Mouse (Mus musculus): ENCODE measurements around the gene Zgpat. TPM values are rescaled to one million over a fixed set of nuclear protein-coding genes. Genes with fewer than 3 reads are reported as not detected.
A peak's percentile ranks its signal among the peaks of the same experiment; 100 is the strongest.

Gene Zgpat
- polyA plus RNA-seq, 1 experiment = 44.7 TPM

- Histone ChIP-seq H3K4me3 (ENCODE audit: extremely low read depth, insufficient read depth, insufficient read length) (no peak overlapping the region), H3K36me3 (ENCODE audit: control insufficient read depth, insufficient read depth, low read length) (peaks cover 3% of the 10 kb centered on the region; the same call in 1 of the 2 replicates), H3K27me3 (ENCODE audit: control insufficient read depth, insufficient read depth, low read length) (no peaks in the 10 kb centered on the region), H3K27ac (ENCODE audit: insufficient read depth, low read length) (no peak overlapping the region), H3K4me1 (ENCODE audit: control insufficient read depth, insufficient read depth, insufficient read length) (no peaks in the 10 kb centered on the region)
- TF ChIP-seq POLR2A (IDR thresholded peaks at IDR 0.05; ENCODE audit: low read depth, low read length) (no peak), CTCF (IDR thresholded peaks at IDR 0.05; ENCODE audit: extremely low read depth, insufficient read depth, insufficient read length, insufficient replicate concordance) (no peak)
- DNase-seq (ENCODE audit: low read depth in 1 of 2, low spot score in 2 of 2) = no peak
- WGBS = 93% methylated on average over 15 of the region's 15 CpGs
Measured at GRCm38 (mm10) chr2:181391022-181391421, 26.3 kb downstream of the Zgpat start.

GRCm38 (mm10) chr2:181391541-181391940 is 26.8 kb downstream of the Zgpat start:
- H3K27me3 ChIP-seq (ENCODE audit: control insufficient read depth, insufficient read depth, low read length) = no peaks in the 10 kb centered on the region
- no peaks in the 10 kb centered on the region for H3K4me1 ChIP-seq (ENCODE audit: control insufficient read depth, insufficient read depth, insufficient read length)
- no peaks in the 10 kb centered on the region for H3K36me3 ChIP-seq (ENCODE audit: control insufficient read depth, insufficient read depth, low read length)
- no peak overlapping the region for H3K27ac ChIP-seq (ENCODE audit: insufficient read depth, low read length)
- no peak overlapping the region for H3K4me3 ChIP-seq (ENCODE audit: extremely low read depth, insufficient read depth, insufficient read length)
- TF ChIP-seq POLR2A (IDR thresholded peaks at IDR 0.05; ENCODE audit: low read depth, low read length) (no peak), CTCF (IDR thresholded peaks at IDR 0.05; ENCODE audit: extremely low read depth, insufficient read depth, insufficient read length, insufficient replicate concordance) (no peak)
- 79% methylated on average over 2 of the region's 2 CpGs for WGBS
- no peak for DNase-seq (ENCODE audit: low read depth in 1 of 2, low spot score in 2 of 2)

GRCm38 (mm10) chr2:181392600-181393213 is 28.0 kb downstream of the Zgpat start:
- no peaks in the 10 kb centered on the region for H3K4me1 ChIP-seq (ENCODE audit: control insufficient read depth, insufficient read depth, insufficient read length)
- no peaks in the 10 kb centered on the region for H3K36me3 ChIP-seq (ENCODE audit: control insufficient read depth, insufficient read depth, low read length)
- no peak for TF ChIP-seq POLR2A (IDR thresholded peaks at IDR 0.05; ENCODE audit: low read depth, low read length)
- peak; percentile 73; the same call in 1 of the 2 replicates for TF ChIP-seq CTCF (IDR thresholded peaks at IDR 0.05; ENCODE audit: extremely low read depth, insufficient read depth, insufficient read length, insufficient replicate concordance)
- no peak overlapping the region for H3K4me3 ChIP-seq (ENCODE audit: extremely low read depth, insufficient read depth, insufficient read length)
- no peak overlapping the region for H3K27ac ChIP-seq (ENCODE audit: insufficient read depth, low read length)
- peak; percentile 61 to 81 for DNase-seq (ENCODE audit: low read depth in 1 of 2, low spot score in 2 of 2)
- 30% methylated on average over 4 of the region's 4 CpGs for WGBS
- no peaks in the 10 kb centered on the region for H3K27me3 ChIP-seq (ENCODE audit: control insufficient read depth, insufficient read depth, low read length)

GRCm38 (mm10) chr2:181394086-181394485 is 29.4 kb downstream of the Zgpat start:
- 93% methylated on average over 3 of the region's 3 CpGs for WGBS
- H3K4me3 ChIP-seq (ENCODE audit: extremely low read depth, insufficient read depth, insufficient read length) = no peak overlapping the region

GRCm38 (mm10) chr2:181397207-181397761 is 32.6 kb downstream of the Zgpat start:
- Histone ChIP-seq H3K4me3 (ENCODE audit: extremely low read depth, insufficient read depth, insufficient read length) (no peak overlapping the region), H3K4me1 (ENCODE audit: control insufficient read depth, insufficient read depth, insufficient read length) (no peaks in the 10 kb centered on the region), H3K36me3 (ENCODE audit: control insufficient read depth, insufficient read depth, low read length) (no peaks in the 10 kb centered on the region), H3K27me3 (ENCODE audit: control insufficient read depth, insufficient read depth, low read length) (no peaks in the 10 kb centered on the region), H3K27ac (ENCODE audit: insufficient read depth, low read length) (no peak overlapping the region)
- WGBS = 88% methylated on average over 5 of the region's 5 CpGs
- no peak for DNase-seq (ENCODE audit: low read depth in 1 of 2, low spot score in 2 of 2)
- no peak for TF ChIP-seq POLR2A (IDR thresholded peaks at IDR 0.05; ENCODE audit: low read depth, low read length)
- TF ChIP-seq CTCF (IDR thresholded peaks at IDR 0.05; ENCODE audit: extremely low read depth, insufficient read depth, insufficient read length, insufficient replicate concordance) = no peak

More at GRCm38 (mm10) chr2:181394086-181394485, 29.4 kb downstream of the Zgpat start:
- Histone ChIP-seq H3K27ac (ENCODE audit: insufficient read depth, low read length) (no peak overlapping the region), H3K36me3 (ENCODE audit: control insufficient read depth, insufficient read depth, low read length) (no peaks in the 10 kb centered on the region), H3K4me1 (ENCODE audit: control insufficient read depth, insufficient read depth, insufficient read length) (no peaks in the 10 kb centered on the region), H3K27me3 (ENCODE audit: control insufficient read depth, insufficient read depth, low read length) (no peaks in the 10 kb centered on the region)
- DNase-seq (ENCODE audit: low read depth in 1 of 2, low spot score in 2 of 2) = no peak
- TF ChIP-seq CTCF (IDR thresholded peaks at IDR 0.05; ENCODE audit: extremely low read depth, insufficient read depth, insufficient read length, insufficient replicate concordance) (no peak), POLR2A (IDR thresholded peaks at IDR 0.05; ENCODE audit: low read depth, low read length) (no peak)

GRCm38 (mm10) chr2:181401497-181401896 is 36.8 kb downstream of the Zgpat start:
- no peaks in the 10 kb centered on the region for H3K27me3 ChIP-seq (ENCODE audit: control insufficient read depth, insufficient read depth, low read length)
- H3K4me3 ChIP-seq (ENCODE audit: extremely low read depth, insufficient read depth, insufficient read length) = no peak overlapping the region
- H3K36me3 ChIP-seq (ENCODE audit: control insufficient read depth, insufficient read depth, low read length) = no peaks in the 10 kb centered on the region
- H3K27ac ChIP-seq (ENCODE audit: insufficient read depth, low read length) = no peak overlapping the region
- TF ChIP-seq CTCF (IDR thresholded peaks at IDR 0.05; ENCODE audit: extremely low read depth, insufficient read depth, insufficient read length, insufficient replicate concordance) (no peak), POLR2A (IDR thresholded peaks at IDR 0.05; ENCODE audit: low read depth, low read length) (no peak)
- DNase-seq (ENCODE audit: low read depth in 1 of 2, low spot score in 2 of 2) = no peak
- H3K4me1 ChIP-seq (ENCODE audit: control insufficient read depth, insufficient read depth, insufficient read length) = no peaks in the 10 kb centered on the region
- 10% methylated on average over 1 of the region's 1 CpGs for WGBS

- no peak for DNase-seq (ENCODE audit: low read depth in 1 of 2, low spot score in 2 of 2)
- H3K27me3 ChIP-seq (ENCODE audit: control insufficient read depth, insufficient read depth, low read length) = no peaks in the 10 kb centered on the region
- no peak overlapping the region for H3K4me3 ChIP-seq (ENCODE audit: extremely low read depth, insufficient read depth, insufficient read length)
- no peaks in the 10 kb centered on the region for H3K4me1 ChIP-seq (ENCODE audit: control insufficient read depth, insufficient read depth, insufficient read length)
- 77% methylated on average over 3 of the region's 3 CpGs for WGBS
- no peaks in the 10 kb centered on the region for H3K36me3 ChIP-seq (ENCODE audit: control insufficient read depth, insufficient read depth, low read length)
- H3K27ac ChIP-seq (ENCODE audit: insufficient read depth, low read length) = no peak overlapping the region
- TF ChIP-seq CTCF (IDR thresholded peaks at IDR 0.05; ENCODE audit: extremely low read depth, insufficient read depth, insufficient read length, insufficient replicate concordance) (no peak), POLR2A (IDR thresholded peaks at IDR 0.05; ENCODE audit: low read depth, low read length) (no peak)
Measured at GRCm38 (mm10) chr2:181403722-181404121, 39.0 kb downstream of the Zgpat start.

Data from spleen, adult 2 months (tissue).